Mouse (Mus musculus): ENCODE measurements around the gene Mcat.
A peak's percentile ranks its signal among the peaks of the same experiment; 100 is the strongest.

Gene Mcat

GRCm38 (mm10) chr15:83576651-83577050 lies 13.1 kb upstream of the Mcat start:
- no peak for DNase-seq (ENCODE audit: low read depth, low spot score)

GRCm38 (mm10) chr15:83575543-83575942 lies 12.0 kb upstream of the Mcat start:
- no peak for DNase-seq (ENCODE audit: low read depth, low spot score)

- no peak for DNase-seq (ENCODE audit: low read depth, low spot score)
Observed at GRCm38 (mm10) chr15:83574731-83575351, 11.3 kb upstream of the Mcat start.

GRCm38 (mm10) chr15:83573606-83574005 lies 10.0 kb upstream of the Mcat start:
- no peak for DNase-seq (ENCODE audit: low read depth, low spot score)

GRCm38 (mm10) chr15:83572132-83572531 lies 8.5 kb upstream of the Mcat start:
- no peak for DNase-seq (ENCODE audit: low read depth, low spot score)

- peak; percentile 44 for DNase-seq (ENCODE audit: low read depth, low spot score)
Observed at GRCm38 (mm10) chr15:83571636-83572035, 8.0 kb upstream of the Mcat start.

GRCm38 (mm10) chr15:83570641-83571040 lies 7.1 kb upstream of the Mcat start:
- DNase-seq (ENCODE audit: low read depth, low spot score): no peak

- no peak for DNase-seq (ENCODE audit: low read depth, low spot score)
Observed at GRCm38 (mm10) chr15:83569682-83570081, 6.1 kb upstream of the Mcat start.

GRCm38 (mm10) chr15:83568544-83568943 lies 5.0 kb upstream of the Mcat start:
- no peak for DNase-seq (ENCODE audit: low read depth, low spot score)

- no peak for DNase-seq (ENCODE audit: low read depth, low spot score)
Observed at GRCm38 (mm10) chr15:83567728-83568127, 4.1 kb upstream of the Mcat start.

GRCm38 (mm10) chr15:83566006-83566405 lies 2.4 kb upstream of the Mcat start:
- DNase-seq (ENCODE audit: low read depth, low spot score): no peak

GRCm38 (mm10) chr15:83565434-83565833 lies 1.8 kb upstream of the Mcat start:
- DNase-seq (ENCODE audit: low read depth, low spot score): peak; percentile 44

- peak; percentile 30 for DNase-seq (ENCODE audit: low read depth, low spot score)
Observed at GRCm38 (mm10) chr15:83563857-83564651, 467 bp upstream of the Mcat start.

GRCm38 (mm10) chr15:83562626-83563270 lies 839 bp downstream of the Mcat start:
- DNase-seq (ENCODE audit: low read depth, low spot score): peak; percentile 83

- DNase-seq (ENCODE audit: low read depth, low spot score): no peak
Observed at GRCm38 (mm10) chr15:83560941-83561477, 2.6 kb downstream of the Mcat start.

- DNase-seq (ENCODE audit: low read depth, low spot score): peak; percentile 80
Observed at GRCm38 (mm10) chr15:83555161-83555974, 8.2 kb downstream of the Mcat start.

GRCm38 (mm10) chr15:83553831-83554230 lies 9.8 kb downstream of the Mcat start:
- DNase-seq (ENCODE audit: low read depth, low spot score): no peak

GRCm38 (mm10) chr15:83550137-83550536 lies 13.4 kb downstream of the Mcat start:
- no peak for DNase-seq (ENCODE audit: low read depth, low spot score)

GRCm38 (mm10) chr15:83547144-83547543 lies 16.4 kb downstream of the Mcat start:
- no peak for DNase-seq (ENCODE audit: low read depth, low spot score)

- DNase-seq (ENCODE audit: low read depth, low spot score): no peak
Observed at GRCm38 (mm10) chr15:83546029-83546428, 17.6 kb downstream of the Mcat start.

- DNase-seq (ENCODE audit: low read depth, low spot score): no peak
Observed at GRCm38 (mm10) chr15:83541647-83542287, 21.8 kb downstream of the Mcat start.

Measured in skeletal muscle tissue, adult 2 months (tissue).